Mouse (Mus musculus) kidney, adult 2 months (tissue): ENCODE measurements around the gene Pla2g4a. TPM values are rescaled to one million over a fixed set of nuclear protein-coding genes. Genes with fewer than 3 reads are reported as not detected.

Experiments used
- DNase-seq: peaks from one replicate; pipeline ENCODE4 v3.0.0; 2021
- H3K27ac ChIP-seq: fragments of 200-500 bp; 2 replicates; pipeline ENCODE4 v1.5.1; 2012; ENCODE audit warnings: low read depth, low read length, control low read depth, inconsistent platforms; ENCODE audit not compliant: insufficient read depth
- H3K27me3 ChIP-seq: fragments of 200-500 bp; replicated peaks from 2 replicates; pipeline ENCODE4 v1.6.1; 2012; ENCODE audit warnings: mild to moderate bottlenecking, moderate library complexity, low read length, inconsistent platforms; ENCODE audit not compliant: control insufficient read depth, insufficient read depth
- H3K36me3 ChIP-seq: fragments of 200-500 bp; 2 replicates; pipeline ENCODE4 v1.6.1; 2012; ENCODE audit warnings: mild to moderate bottlenecking, moderate library complexity, low read length, inconsistent platforms; ENCODE audit not compliant: control insufficient read depth, insufficient read depth
- H3K4me1 ChIP-seq: fragments of 200-500 bp; 2 replicates; pipeline ENCODE4 v1.6.1; 2011; ENCODE audit warnings: low read length; ENCODE audit not compliant: control insufficient read depth, insufficient read depth
- H3K4me3 ChIP-seq: fragments of 200-500 bp; 2 replicates; pipeline ENCODE4 v1.5.1; 2011; ENCODE audit warnings: mild to moderate bottlenecking, low read depth, low read length, control low read depth; ENCODE audit not compliant: insufficient read depth
- CTCF ChIP-seq: fragments of 200-500 bp; conservative IDR thresholded peaks from 2 replicates; pipeline ENCODE4 v1.5.1; 2011; ENCODE audit warnings: low read depth, mild to moderate bottlenecking, control low read depth, low read length, moderate library complexity, mixed read lengths; ENCODE audit not compliant: insufficient read depth, insufficient read length
- POLR2A ChIP-seq: fragments of 200-500 bp; IDR thresholded peaks from one replicate; pipeline ENCODE4 v1.6.1; 2011; ENCODE audit warnings: low read depth, low read length, control low read depth
- WGBS: fragments of 180-500 bp; shearing (Covaris S2); methylation state at CpG from one replicate; pipeline ENCODE4 v1.1.7; 2018; 5-methylcytosine and 5-hydroxymethylcytosine counted together
- polyA plus RNA-seq: library from polyadenylated mRNA; depleted of rRNA; stranded (reverse); fragments of >200 nt; gene quantifications from 2 replicates; pipeline ENCODE4 v1.2.3, GENCODE M21; 2012; rRNA removed

The Pla2g4a gene
- 2.1 and 3.4 TPM in 2 replicates for polyA plus RNA-seq

GRCm38 (mm10) chr1:149960734-149961424 is at the start of gene Pla2g4a:
Gene Pla2g4a, minus strand, starts transcription at chr1:149961290.
- peak within 1 kb of the TSS; percentile 84 for H3K4me3 ChIP-seq
- H3K27ac ChIP-seq, result peak within 1 kb of the TSS; percentile 84
- DNase-seq, result peak; percentile 66
- TF ChIP-seq CTCF (no peak), POLR2A (no peak)
- no peaks in the 10 kb centered on the region for H3K36me3 ChIP-seq
- H3K4me1 ChIP-seq, result no peaks in the 10 kb centered on the region; the same call in 1 of the 2 replicates
- WGBS, result 7% methylated on average over 15 of the region's 15 CpGs
- H3K27me3 ChIP-seq, result no peaks in the 10 kb centered on the region

- no peak for DNase-seq
- WGBS, result 70% methylated on average over 4 of the region's 4 CpGs
- Histone ChIP-seq H3K4me3 (no peak overlapping the region), H3K36me3 (no peaks in the 10 kb centered on the region), H3K27me3 (no peaks in the 10 kb centered on the region; the same call in 1 of the 2 replicates), H3K4me1 (no peaks in the 10 kb centered on the region), H3K27ac (no peak overlapping the region)
- TF ChIP-seq POLR2A, result no peak
- TF ChIP-seq CTCF, result no peak
Observed at GRCm38 (mm10) chr1:150010629-150010979, 49.5 kb upstream of the Pla2g4a start.

- DNase-seq, result peak; percentile 12
- WGBS, result 87% methylated on average over 18 of the region's 18 CpGs
- TF ChIP-seq POLR2A (no peak), CTCF (no peak)
- no peaks in the 10 kb centered on the region; the same call in 1 of the 2 replicates for H3K27me3 ChIP-seq
- H3K4me3 ChIP-seq, result no peak overlapping the region
- H3K27ac ChIP-seq, result no peak overlapping the region
- no peaks in the 10 kb centered on the region for H3K36me3 ChIP-seq
- H3K4me1 ChIP-seq, result no peaks in the 10 kb centered on the region
Observed at GRCm38 (mm10) chr1:150009968-150010628, 49.0 kb upstream of the Pla2g4a start.

- WGBS, result 90% methylated on average over 9 of the region's 9 CpGs
- H3K27me3 ChIP-seq, result no peaks in the 10 kb centered on the region; the same call in 1 of the 2 replicates
Observed at GRCm38 (mm10) chr1:150009134-150009533, 48.0 kb upstream of the Pla2g4a start.

GRCm38 (mm10) chr1:149975626-149976025 is 14.5 kb upstream of the Pla2g4a start:
- H3K27ac ChIP-seq, result no peak overlapping the region
- no peaks in the 10 kb centered on the region for H3K27me3 ChIP-seq
- no peaks in the 10 kb centered on the region for H3K4me1 ChIP-seq
- DNase-seq, result no peak
- no peaks in the 10 kb centered on the region for H3K36me3 ChIP-seq
- no peak for TF ChIP-seq CTCF
- no peak for TF ChIP-seq POLR2A
- H3K4me3 ChIP-seq, result no peak overlapping the region
- 67% methylated on average over 1 of the region's 1 CpGs for WGBS

More at GRCm38 (mm10) chr1:150009134-150009533, 48.0 kb upstream of the Pla2g4a start:
- no peak overlapping the region for H3K4me3 ChIP-seq
- TF ChIP-seq CTCF, result no peak
- DNase-seq, result no peak
- H3K27ac ChIP-seq, result no peak overlapping the region
- H3K4me1 ChIP-seq, result no peaks in the 10 kb centered on the region
- H3K36me3 ChIP-seq, result no peaks in the 10 kb centered on the region

GRCm38 (mm10) chr1:149965826-149966225 is 4.7 kb upstream of the Pla2g4a start:
- 33% methylated on average over 1 of the region's 1 CpGs for WGBS
- no peaks in the 10 kb centered on the region for H3K4me1 ChIP-seq
- H3K27ac ChIP-seq, result no peak overlapping the region
- H3K27me3 ChIP-seq, result no peaks in the 10 kb centered on the region
- no peak for TF ChIP-seq CTCF
- TF ChIP-seq POLR2A, result no peak
- no peaks in the 10 kb centered on the region for H3K36me3 ChIP-seq
- no peak for DNase-seq
- H3K4me3 ChIP-seq, result no peak overlapping the region
